Mouse (Mus musculus) splenic B cell, adult 2 months (primary cell): ENCODE data around the gene Slc2a4.

Experiments
- DNase-seq: peaks from one replicate; pipeline ENCODE4 v3.0.0-alpha.2; 2011; ENCODE audit warnings: low read depth, low spot score
- H3K27me3 ChIP-seq: 2 replicates; pipeline ENCODE4 v1.6.1; 2012; ENCODE audit warnings: mild to moderate bottlenecking, low read length, moderate library complexity, mixed read lengths; ENCODE audit not compliant: control insufficient read depth, poor library complexity, insufficient read depth, severe bottlenecking
- H3K36me3 ChIP-seq: 2 replicates; pipeline ENCODE4 v1.6.1; 2012; ENCODE audit warnings: mild to moderate bottlenecking, low read length, moderate library complexity, mixed read lengths; ENCODE audit not compliant: control insufficient read depth, poor library complexity, insufficient read depth, severe bottlenecking

Gene Slc2a4

DNA sequence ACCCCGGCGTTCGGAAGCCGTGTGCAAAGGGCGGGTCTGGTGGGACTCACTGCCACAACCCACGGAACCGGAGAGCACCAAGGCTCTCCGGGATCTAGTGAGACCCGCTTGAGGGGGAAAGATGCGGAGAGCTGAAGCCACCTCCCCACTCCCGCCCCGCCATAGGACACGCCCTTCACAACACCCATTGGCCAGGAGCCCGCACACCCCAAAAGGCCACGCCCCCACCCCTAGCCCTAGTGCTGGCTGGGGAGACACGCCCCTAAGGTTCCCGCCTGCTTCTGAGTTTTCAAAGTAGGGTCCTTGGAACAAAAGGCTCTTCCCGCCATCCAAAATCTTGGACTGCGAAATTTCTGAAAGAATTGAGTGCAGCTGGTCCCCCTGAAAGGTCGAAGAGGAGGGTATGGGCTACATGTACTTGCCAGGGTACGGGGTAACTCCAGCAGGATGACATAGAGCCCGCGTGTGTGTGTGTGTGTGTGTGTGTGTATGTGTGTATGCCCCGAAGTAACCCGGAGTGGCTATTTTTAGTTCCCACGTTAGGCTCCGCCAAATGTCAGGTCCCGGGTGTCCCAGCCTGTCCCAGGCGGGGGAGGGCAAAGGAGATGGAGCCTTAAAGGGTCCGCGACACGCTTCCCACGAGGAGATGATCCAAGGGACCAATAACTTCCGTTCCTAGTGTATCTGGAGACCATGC is at the start of gene Slc2a4:
Gene Slc2a4, minus strand, starts transcription at position 123 of the 697 bp plus-strand sequence.
- no peaks in the 10 kb centered on the region for H3K36me3 ChIP-seq
- no peaks in the 10 kb centered on the region for H3K27me3 ChIP-seq
- DNase-seq: peak; percentile 85

DNA sequence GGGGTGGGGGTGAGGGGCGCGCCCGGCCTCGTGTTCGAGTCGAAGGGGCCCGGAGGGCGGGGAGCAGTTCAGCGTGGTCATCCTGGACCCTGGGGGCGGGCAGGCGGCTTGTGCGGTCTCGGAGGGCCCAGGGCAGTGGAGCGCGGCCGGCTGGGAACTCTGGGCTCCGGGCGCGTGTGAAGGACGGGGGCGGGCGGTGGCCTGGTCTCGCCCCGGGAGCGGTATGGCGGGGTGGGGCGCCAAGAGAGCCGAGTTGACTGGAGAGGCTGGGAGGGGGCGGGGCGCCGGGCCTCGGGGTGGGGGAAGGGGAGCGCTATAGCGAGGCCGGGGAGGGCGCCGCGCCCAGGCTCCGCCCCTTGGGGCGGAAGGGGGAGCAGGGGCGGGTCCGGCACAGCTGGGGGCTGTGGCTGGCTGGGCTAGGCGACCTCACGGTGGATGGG is 49.1 kb upstream of the Slc2a4 start:
- peak; percentile 90 for DNase-seq
- peaks cover 18% of the 10 kb centered on the region for H3K36me3 ChIP-seq
- H3K27me3 ChIP-seq: no peaks in the 10 kb centered on the region

DNA sequence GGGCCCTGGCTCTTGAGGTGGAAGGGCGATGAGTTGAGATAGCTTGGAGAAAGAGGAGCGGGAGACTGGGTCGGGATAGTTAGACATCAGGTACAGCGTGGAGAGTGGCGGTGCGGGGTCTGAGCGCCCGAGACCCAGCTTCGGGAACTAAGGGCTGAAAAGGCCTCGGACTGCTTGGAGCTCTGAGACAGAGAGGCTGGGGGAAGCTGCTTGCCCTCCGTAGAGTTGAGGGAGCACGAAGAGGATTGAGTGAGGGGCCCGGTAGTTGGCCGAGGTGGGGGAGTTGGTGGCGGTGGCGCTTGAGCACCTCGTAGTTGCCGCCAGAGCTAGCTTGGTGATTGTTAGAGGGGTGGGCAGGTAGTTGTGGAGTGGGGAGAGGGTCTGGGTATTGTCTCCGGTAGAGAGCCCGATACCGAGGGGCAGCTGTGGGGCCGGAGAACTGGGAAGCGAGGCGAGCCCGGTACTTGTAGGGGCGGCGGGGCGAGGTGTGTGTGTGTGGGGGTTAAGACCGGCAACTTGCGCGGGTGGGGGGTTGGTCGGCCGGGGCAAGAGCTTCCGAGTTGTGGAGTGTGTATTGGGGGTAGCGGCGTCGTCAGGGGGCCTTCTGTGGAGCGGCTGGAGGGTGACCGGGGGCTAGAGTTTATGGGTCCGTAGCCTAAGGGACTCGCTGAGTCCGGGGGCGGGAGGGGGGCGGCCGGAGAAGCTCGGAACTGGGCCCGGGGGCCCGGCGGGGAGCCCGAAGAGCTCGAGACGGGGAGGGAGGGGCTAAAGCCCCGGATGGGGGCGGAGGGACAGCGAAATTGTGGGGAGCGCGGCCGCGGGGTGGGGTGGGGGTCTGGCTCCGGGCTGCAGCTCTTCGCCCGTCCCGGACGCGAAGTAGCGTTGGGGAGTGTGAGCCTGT is 48.4 kb upstream of the Slc2a4 start:
- peak; percentile 74 for DNase-seq

DNA sequence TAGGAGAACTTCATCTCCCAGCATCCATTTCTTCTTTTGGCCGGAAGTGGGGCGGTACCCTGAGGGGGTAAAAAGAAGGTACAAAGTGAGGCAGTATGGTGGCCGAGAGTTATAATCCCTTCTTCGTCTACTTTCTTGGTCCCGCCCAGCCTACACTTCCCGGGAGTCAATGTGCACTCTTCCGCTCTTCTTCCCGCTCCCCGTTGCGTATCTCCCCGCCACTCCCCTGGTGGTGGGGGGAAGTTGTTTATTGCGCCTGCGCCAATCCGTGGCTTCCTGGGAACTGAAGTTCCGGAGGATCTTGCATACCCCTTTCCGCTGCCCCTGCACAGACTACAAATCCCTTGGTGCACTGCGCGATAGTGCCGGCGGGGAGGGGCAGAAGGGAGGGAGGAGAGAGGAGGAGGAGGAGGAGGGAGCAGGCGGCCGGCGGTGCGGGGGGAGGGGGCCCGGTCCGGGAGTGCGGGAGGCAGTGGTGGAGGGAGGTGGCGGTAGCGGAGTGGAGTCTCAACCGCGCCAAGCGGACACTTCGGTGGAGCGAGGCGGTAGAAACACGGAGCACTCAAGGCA is 47.5 kb upstream of the Slc2a4 start, which contains the start of gene Phf23:
Gene Phf23, plus strand, starts transcription at position 387 of the 570 bp plus-strand sequence.
- Histone ChIP-seq H3K36me3 (peaks cover 18% of the 10 kb centered on the region), H3K27me3 (no peaks in the 10 kb centered on the region)
- DNase-seq: peak; percentile 98

More for the DNA sequence above, 48.4 kb upstream of the Slc2a4 start:
- peaks cover 18% of the 10 kb centered on the region for H3K36me3 ChIP-seq
- no peaks in the 10 kb centered on the region for H3K27me3 ChIP-seq

DNA sequence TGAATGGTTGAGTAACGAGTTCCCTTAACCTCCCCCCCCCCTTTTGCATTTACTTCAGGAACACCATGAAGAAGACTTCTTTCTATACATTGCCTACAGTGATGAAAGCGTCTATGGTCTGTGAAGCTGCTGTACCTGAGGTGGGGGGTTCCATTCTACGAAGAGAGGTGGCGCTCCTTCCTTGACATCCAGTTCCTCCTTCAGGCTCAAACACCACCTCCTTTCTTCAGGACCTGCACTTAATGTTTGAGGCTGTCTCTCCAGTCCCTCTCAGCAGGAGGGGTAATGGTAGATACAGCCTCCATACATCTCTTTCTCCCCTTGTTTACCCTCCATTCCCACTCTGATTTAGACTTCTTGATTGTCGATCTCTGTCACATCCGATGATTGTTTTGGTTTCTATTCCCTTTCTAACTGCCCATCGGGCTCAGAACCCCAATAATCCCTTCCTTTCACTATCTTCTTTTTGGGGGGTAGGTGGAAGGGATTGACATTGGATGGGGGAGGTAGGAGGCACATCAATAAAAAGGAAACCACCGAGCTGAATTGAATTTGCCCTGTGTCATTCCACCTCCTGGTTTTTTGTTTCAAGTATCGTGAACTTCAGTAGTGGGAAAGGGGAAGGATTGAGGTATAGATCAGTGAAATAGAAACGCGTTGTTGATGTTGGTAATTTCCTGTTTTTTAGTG is 46.6 kb upstream of the Slc2a4 start:
- Histone ChIP-seq H3K36me3 (peaks cover 22% of the 10 kb centered on the region), H3K27me3 (no peaks in the 10 kb centered on the region; the same call in 1 of the 2 replicates)
- no peak for DNase-seq

DNA sequence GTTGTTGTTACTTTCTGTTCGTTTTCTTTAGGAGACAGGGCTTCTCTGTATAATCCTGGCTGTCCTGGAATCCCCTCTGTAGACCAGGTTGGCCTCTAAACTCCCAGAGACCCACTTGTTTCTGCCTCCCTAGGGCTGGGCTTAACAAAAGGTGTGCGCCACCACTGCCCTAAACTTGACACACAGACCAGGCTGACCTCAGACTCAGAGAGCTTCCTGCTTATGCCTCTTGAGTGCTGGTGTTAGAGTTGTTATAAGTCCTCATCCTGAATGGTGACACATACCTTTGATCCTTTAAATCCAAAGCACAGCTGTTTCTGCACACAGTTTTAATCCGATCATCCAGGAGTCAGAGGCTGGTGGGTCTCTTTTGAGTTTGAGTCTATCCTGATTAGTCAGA is 44.9 kb upstream of the Slc2a4 start:
- Histone ChIP-seq H3K27me3 (no peaks in the 10 kb centered on the region; the same call in 1 of the 2 replicates), H3K36me3 (peaks cover 15% of the 10 kb centered on the region)
- DNase-seq: no peak

DNA sequence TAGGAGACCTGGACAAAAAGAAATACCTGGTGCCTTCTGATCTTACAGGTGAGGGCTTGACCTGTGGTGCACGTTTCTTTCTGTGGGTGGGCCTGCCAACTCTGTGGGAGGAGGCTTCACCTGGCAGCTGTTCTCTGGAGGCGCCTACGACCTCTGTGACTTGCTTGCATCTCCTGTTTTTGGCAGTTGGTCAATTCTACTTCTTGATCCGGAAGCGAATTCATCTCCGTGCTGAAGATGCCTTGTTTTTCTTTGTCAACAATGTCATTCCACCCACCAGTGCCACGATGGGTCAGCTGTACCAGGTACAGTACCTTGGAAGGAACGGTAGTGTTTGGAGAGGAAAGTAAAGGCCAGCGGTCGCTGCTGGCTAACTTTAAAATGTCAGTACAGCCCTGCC is 44.4 kb upstream of the Slc2a4 start:
- no peak for DNase-seq
- no peaks in the 10 kb centered on the region; the same call in 1 of the 2 replicates for H3K27me3 ChIP-seq
- peaks cover 15% of the 10 kb centered on the region for H3K36me3 ChIP-seq

DNA sequence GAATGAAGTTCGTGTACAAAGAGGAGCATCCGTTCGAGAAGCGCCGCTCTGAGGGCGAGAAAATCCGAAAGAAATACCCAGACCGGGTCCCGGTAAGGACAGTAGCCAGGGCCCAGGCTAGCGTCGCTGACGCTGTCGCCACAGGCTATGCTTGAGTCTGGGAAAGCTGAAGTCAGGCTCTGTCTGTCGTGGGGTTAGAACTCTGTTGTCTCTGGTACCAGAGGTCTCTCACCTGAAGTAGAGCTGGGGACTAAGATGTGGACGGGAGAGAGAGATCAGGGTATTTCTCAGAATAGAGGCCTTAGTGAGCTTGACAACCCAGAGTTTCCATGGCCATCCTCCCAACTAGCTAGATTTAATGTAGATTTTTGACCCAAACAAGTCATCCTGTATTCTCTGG is 43.7 kb upstream of the Slc2a4 start:
- DNase-seq: no peak
- H3K36me3 ChIP-seq: peaks cover 15% of the 10 kb centered on the region
- H3K27me3 ChIP-seq: no peaks in the 10 kb centered on the region; the same call in 1 of the 2 replicates

DNA sequence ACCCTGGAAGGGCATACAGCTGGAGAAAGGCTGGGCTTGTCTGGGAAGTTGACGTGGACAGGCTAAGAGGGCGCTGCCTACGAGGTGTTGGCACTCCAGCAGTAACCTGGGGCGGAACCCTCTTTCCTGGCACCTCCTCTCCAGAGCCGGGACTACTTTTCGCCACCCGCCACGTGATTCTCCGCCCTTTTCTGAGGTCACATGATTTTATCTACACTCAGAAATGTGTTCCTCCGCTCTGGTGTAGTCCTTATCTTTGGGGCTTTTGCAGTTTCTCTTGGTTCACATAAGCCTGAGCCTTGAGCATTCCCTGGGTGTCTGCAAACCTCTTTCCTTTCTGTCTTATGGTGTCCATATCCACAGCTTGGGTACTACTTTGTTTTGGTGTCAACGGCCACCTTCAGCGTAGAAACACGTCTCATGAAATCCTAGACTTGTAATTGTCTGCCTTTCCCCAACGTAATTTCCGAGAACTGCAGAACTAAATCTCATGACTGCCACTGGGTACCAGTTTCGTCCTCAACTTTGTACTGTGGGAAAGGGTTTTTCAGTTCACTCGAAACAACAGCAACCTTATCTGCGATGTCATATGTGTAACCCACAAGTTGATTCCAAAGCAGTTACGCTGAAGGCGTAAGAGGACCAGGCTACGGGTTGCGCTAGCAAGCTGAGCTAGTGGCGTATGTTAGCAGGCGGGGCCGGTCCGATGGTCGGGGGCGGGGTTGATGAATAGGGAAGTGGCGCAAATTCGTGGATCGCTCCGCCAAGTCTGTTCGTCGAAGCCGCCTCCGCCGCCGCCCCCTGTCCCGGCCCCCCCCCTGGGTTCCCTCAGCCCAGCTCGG is 43.1 kb upstream of the Slc2a4 start, which contains the start of gene Gabarap:
Gene Gabarap, plus strand, starts transcription at position 294 of the 842 bp plus-strand sequence.
- DNase-seq: peak; percentile 98
- Histone ChIP-seq H3K36me3 (peaks cover 18% of the 10 kb centered on the region), H3K27me3 (no peaks in the 10 kb centered on the region; the same call in 1 of the 2 replicates)

DNA sequence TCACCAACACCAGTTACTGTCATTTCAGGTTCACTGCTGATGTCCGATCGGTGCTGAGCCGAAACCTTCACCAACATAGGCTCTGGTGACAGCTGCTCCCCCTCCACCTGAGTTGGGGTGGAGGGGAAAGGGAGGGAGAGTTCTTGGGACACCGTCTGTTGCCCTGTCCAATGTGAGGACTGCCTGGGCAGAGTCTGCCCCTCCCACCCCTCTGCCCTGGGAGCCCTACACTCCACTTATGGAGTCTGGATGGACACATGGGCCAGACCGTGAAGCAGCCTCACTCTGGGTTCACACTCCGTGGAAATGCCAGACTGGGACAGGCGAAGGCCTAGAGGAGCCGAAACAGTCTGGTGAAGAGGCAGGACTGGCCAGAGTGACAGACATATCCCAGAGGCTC is 42.0 kb upstream of the Slc2a4 start:
- Histone ChIP-seq H3K36me3 (peaks cover 19% of the 10 kb centered on the region), H3K27me3 (no peaks in the 10 kb centered on the region; the same call in 1 of the 2 replicates)
- no peak for DNase-seq

DNA sequence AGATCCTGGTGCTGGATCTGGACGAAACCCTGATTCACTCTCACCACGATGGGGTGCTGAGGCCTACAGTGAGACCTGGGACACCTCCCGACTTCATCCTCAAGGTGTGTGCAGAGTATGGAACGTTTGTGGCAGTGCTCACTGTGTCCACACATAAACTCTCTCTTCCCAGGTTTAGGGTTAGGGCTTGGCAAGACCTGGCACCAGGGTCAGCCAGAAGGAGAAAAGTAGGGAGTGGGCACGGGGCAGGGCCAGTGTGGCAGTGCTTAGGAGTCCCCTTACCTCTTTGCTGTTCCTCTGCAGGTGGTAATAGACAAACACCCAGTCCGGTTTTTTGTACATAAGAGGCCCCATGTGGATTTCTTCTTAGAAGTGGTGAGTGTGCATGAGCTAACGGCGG is 36.4 kb upstream of the Slc2a4 start:
- no peaks in the 10 kb centered on the region; the same call in 1 of the 2 replicates for H3K27me3 ChIP-seq
- DNase-seq: no peak

DNA sequence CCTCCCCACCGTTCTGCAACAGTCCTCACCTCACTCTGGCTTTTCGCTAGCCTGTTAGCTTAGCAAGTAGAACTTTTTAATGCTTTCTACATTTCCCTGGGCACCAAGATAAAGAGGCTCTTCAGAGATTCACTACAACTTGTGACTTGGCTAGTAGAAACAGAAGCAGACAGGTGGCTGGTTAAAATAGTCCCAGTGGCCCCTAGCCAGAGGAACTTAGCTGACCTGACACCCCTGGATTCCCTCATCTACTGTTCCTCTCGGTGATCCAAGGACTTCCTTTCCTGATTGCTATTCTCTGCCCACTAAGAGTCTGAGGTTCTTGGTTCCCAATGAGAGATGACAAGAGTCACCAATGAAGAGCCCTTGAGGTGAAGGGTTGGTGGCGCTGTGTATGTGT is 35.4 kb upstream of the Slc2a4 start:
- no peaks in the 10 kb centered on the region; the same call in 1 of the 2 replicates for H3K27me3 ChIP-seq
- no peak for DNase-seq
- peaks cover 10% of the 10 kb centered on the region for H3K36me3 ChIP-seq

More for the DNA sequence above, 36.4 kb upstream of the Slc2a4 start:
- peaks cover 13% of the 10 kb centered on the region for H3K36me3 ChIP-seq

DNA sequence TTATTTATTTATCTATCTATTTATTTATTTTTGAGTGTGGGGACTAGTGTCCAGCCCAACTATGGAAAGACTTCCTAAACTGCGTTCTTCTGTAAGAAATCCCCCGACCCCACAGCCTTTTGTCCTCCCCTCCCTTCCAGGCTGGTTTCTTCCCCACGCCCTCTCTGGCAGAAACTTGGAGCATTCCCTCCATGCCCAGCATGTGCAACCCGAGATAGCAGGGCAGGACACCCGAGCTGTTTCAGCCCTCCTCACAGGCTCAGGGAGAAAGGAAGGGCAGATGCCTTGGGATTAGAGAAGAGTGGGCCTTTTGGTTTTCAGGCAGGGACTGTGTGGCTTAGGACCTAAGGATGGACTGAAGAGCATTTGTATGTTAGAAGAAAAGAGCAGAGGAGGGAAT is 34.9 kb upstream of the Slc2a4 start:
- DNase-seq: no peak
- peaks cover 10% of the 10 kb centered on the region for H3K36me3 ChIP-seq
- no peaks in the 10 kb centered on the region; the same call in 1 of the 2 replicates for H3K27me3 ChIP-seq
